ENCODE assay signal across 20 mouse cellular contexts in the genomic region with DNA sequence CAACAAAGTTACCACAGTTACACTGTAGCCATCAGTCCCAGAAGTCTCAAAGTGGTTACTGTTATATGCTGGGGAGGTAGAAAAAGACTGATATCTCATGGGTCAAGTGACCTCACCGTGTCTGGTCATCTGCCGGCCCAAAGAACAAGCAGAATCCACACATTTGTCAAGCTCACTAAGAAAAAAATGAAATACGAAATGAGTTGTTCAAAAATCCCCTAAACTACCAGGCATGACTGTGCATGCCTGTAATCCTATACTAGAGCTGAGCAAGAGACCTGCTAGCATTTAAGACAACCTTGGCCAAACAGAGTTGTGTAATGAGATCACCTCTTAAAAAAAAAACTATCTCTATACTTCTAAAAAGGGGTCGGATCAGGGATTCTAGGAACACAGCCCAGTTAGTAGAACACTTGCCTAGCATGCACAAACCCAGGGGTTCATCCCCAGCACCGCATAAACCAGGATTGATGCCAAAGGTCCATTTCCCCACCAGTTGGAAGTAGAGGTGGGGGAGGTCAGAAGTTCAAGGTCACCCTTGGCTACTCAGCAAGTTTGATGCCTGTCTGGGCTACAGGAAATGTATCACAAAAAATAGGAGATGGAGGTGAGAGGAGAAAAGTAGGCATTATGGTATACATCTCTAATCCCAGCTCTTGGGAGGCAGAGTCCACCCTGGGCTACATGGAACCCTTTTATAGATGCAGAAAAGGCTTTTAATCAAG. TPM values are rescaled to one million over a fixed set of nuclear protein-coding genes. Genes with fewer than 3 reads are reported as not detected.
A peak's percentile ranks its signal among the peaks of the same experiment; 100 is the strongest.
DNase-seq lines count a peak whose midpoint lies in the region; ATAC-seq and TF ChIP-seq lines count a peak whose summit lies in the region.
"Had no signal": no experiment of that assay in that cellular context is flagged by ENCODE, and none has a peak within 500 bp of the region (broad histone marks: within the 10 kb centered on the region; RNA-seq: fewer than 3 reads in every experiment).

No protein-coding gene starts in this region.

- H3K9me3 ChIP-seq in hindbrain, embryonic 12.5 days (replicated peaks) = no peaks in the 10 kb centered on the region
- H3K9me3 ChIP-seq: embryonic facial prominence, embryonic 12.5 days; forebrain, embryonic 12.5 days; heart, embryonic 10.5 days; intestine, embryonic 15.5 days had no signal

- TF ChIP-seq CTCF in kidney, adult 2 months (conservative IDR thresholded peaks at IDR 0.05; ENCODE audit: insufficient read depth, insufficient read length, low read depth, low read length) = no peak

- TF ChIP-seq POLR2A in kidney, adult 2 months (IDR thresholded peaks at IDR 0.05; ENCODE audit: low read depth, low read length) = no peak

- H3K4me1 ChIP-seq in hindbrain, embryonic 12.5 days = no peaks in the 10 kb centered on the region
- H3K4me1 ChIP-seq in kidney, adult 2 months (ENCODE audit: control insufficient read depth, insufficient read depth, low read length) = no peaks in the 10 kb centered on the region
- H3K4me1 ChIP-seq: embryonic facial prominence, embryonic 12.5 days; forebrain, embryonic 12.5 days; heart, embryonic 10.5 days; intestine, embryonic 15.5 days had no signal

- no peak for ATAC-seq in hindbrain, embryonic 12.5 days (ENCODE audit: low FRiP score)
- ATAC-seq: forebrain, embryonic 16.5 days; intestine, embryonic 15.5 days had no signal

- H3K4me3 ChIP-seq in hindbrain, embryonic 12.5 days = no peak overlapping the region
- H3K4me3 ChIP-seq in kidney, adult 2 months (ENCODE audit: insufficient read depth, low read depth, low read length) = no peak overlapping the region
- H3K4me3 ChIP-seq: embryonic facial prominence, embryonic 12.5 days; forebrain, embryonic 12.5 days; heart, embryonic 10.5 days; intestine, embryonic 15.5 days had no signal

- 89% methylated on average over 5 of the region's 5 CpGs for WGBS in hindbrain, embryonic 12.5 days
- 76% methylated on average over 5 of the region's 5 CpGs for WGBS in kidney, adult 2 months

- H3K27ac ChIP-seq in hindbrain, embryonic 12.5 days = no peak overlapping the region
- H3K27ac ChIP-seq in kidney, adult 2 months (ENCODE audit: insufficient read depth, low read depth, low read length) = no peak overlapping the region
- H3K27ac ChIP-seq: embryonic facial prominence, embryonic 12.5 days; forebrain, embryonic 12.5 days; heart, embryonic 10.5 days; hindbrain, embryonic 14.5 days; intestine, embryonic 15.5 days had no signal

- H3K27me3 ChIP-seq in hindbrain, embryonic 12.5 days = no peaks in the 10 kb centered on the region
- no peaks in the 10 kb centered on the region for H3K27me3 ChIP-seq in kidney, adult 2 months (replicated peaks; ENCODE audit: control insufficient read depth, insufficient read depth, low read length)
- H3K27me3 ChIP-seq: embryonic facial prominence, embryonic 12.5 days; forebrain, embryonic 12.5 days; intestine, embryonic 15.5 days had no signal

- H3K4me2 ChIP-seq in hindbrain, embryonic 12.5 days (replicated peaks) = no peak overlapping the region
- H3K4me2 ChIP-seq: embryonic facial prominence, embryonic 12.5 days; forebrain, embryonic 12.5 days; hindbrain, embryonic 14.5 days; intestine, embryonic 15.5 days had no signal

- H3K9ac ChIP-seq in hindbrain, embryonic 12.5 days = no peak overlapping the region
- H3K9ac ChIP-seq: embryonic facial prominence, embryonic 12.5 days; forebrain, embryonic 12.5 days; hindbrain, embryonic 14.5 days; intestine, embryonic 15.5 days had no signal

- no peaks in the 10 kb centered on the region for H3K36me3 ChIP-seq in hindbrain, embryonic 12.5 days
- no peaks in the 10 kb centered on the region for H3K36me3 ChIP-seq in kidney, adult 2 months (ENCODE audit: control insufficient read depth, insufficient read depth, low read length)
- H3K36me3 ChIP-seq: embryonic facial prominence, embryonic 12.5 days; forebrain, embryonic 12.5 days; heart, embryonic 10.5 days; intestine, embryonic 15.5 days had no signal

- DNase-seq in adrenal gland, adult (ENCODE audit: inconsistent age in 2 of 2, low spot score in 1 of 2) = peak; percentile 47 to 80
- DNase-seq in adrenal gland, postnatal 14 days = no peak
- DNase-seq in 3T3-L1 (ENCODE audit: low read depth, low spot score) = peak; percentile 55
- DNase-seq in ES-CJ7 (ENCODE audit: low read depth, low spot score) = peak; percentile 87
- DNase-seq in ZHBTc4 (ENCODE audit: low read depth, low spot score) = peak; percentile 72
- no peak for DNase-seq in kidney, adult 2 months
- DNase-seq: cerebellum, adult 2 months; cerebellum, postnatal 10 days; embryo, embryonic 11 days; gastrocnemius, postnatal 10 days; heart, adult 18-20 months; heart, postnatal 10 days; kidney, adult 18-20 months had no signal

RNA-seq across cellular contexts. Expression of gene Wdtc1, which starts 5.1 kb away (rescaled TPM):
- total RNA-seq in adrenal gland, postnatal 14 days (2021) = 53.3 and 55.1 TPM in 2 replicates
- 25.5 and 27.8 TPM in 2 replicates for polyA plus RNA-seq in hindbrain, embryonic 12.5 days (2016; fragmentation: Nextera tagmentation; extraction: Ambion mirVana)
- polyA plus RNA-seq in kidney, adult 2 months (2012; rRNA removed) = 64.1 and 64.4 TPM in 2 replicates

RNA-seq across cellular contexts. Expression of gene Slc9a1, which starts 21.3 kb away (rescaled TPM):
- 46.4 and 49.9 TPM in 2 replicates for total RNA-seq in adrenal gland, postnatal 14 days (2021)
- polyA plus RNA-seq in hindbrain, embryonic 12.5 days (2016; fragmentation: Nextera tagmentation; extraction: Ambion mirVana) = 8.4 and 9.5 TPM in 2 replicates
- polyA plus RNA-seq in kidney, adult 2 months (2012; rRNA removed) = 30.1 and 32.3 TPM in 2 replicates

Comparison
In these comparisons a context has a peak if more than half of its experiments do, and no peak if none do; other contexts are left out.
1. DNase-seq: peak in adrenal gland, adult (2 of 2), 3T3-L1 (single experiment), ES-CJ7 (single experiment) and ZHBTc4 (single experiment); none in adrenal gland, postnatal 14 days (single experiment) and kidney, adult 2 months (single experiment).